Comparison of ENCODE assay signal across 8 mouse cellular contexts in the genomic region with DNA sequence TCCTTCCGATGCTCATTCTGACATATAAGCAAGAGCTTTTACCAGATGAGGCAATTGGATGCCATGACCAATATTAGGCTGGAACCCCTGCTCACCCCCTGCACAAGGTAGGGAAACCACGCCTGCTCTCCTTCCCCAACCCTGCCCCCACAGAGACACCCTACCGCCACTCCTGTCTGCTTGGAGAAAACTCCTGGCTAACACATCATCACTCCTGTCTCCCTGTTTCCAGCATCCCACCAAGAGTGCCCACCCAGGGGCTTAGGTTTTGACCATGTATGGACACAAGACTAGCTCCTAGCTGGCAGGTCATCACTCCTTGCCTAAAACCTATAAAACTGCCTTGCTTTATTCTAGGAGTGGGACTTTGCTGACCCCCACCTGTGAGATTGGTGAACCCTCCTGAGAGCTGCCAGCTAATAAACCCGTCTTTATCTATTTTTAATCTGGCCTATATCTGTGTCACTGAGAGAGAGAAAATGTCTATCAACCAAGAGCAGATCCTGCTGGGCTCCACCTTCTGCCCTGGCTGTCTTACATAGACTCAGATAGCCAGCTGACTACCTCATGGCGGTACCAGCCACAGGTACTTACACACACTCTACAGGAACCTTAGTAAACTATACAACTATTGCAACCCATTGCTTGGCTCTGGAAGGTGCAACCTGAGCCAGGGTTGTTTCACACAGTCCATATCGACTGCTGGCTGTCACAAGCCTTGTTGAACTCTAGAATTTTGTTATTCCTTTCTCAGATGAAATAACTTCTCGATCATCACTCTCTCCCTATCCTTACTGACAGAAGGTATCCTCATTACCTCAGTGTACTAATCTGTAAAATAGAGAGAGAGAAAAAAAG. TPM values are rescaled to one million over a fixed set of nuclear protein-coding genes. Genes with fewer than 3 reads are reported as not detected.
DNase-seq lines count a peak whose midpoint lies in the region; ATAC-seq and TF ChIP-seq lines count a peak whose summit lies in the region.

No protein-coding gene starts in this region.

- H3K9me3 ChIP-seq in lung, embryonic 14.5 days (ENCODE audit: low read depth, low read length), result no peaks in the 10 kb centered on the region
- no peaks in the 10 kb centered on the region for H3K9me3 ChIP-seq in forebrain, embryonic 10.5 days
- no peaks in the 10 kb centered on the region for H3K9me3 ChIP-seq in limb, embryonic 12.5 days
- H3K9me3 ChIP-seq in neural tube, embryonic 12.5 days, result no peaks in the 10 kb centered on the region

- peak overlapping the region; percentile 81; the same call in 1 of the 2 replicates for H3K9ac ChIP-seq in lung, embryonic 14.5 days
- H3K9ac ChIP-seq in limb, embryonic 12.5 days (replicated peaks), result no peak overlapping the region
- no peak overlapping the region for H3K9ac ChIP-seq in neural tube, embryonic 12.5 days

- peak overlapping the region; percentile 44; the same call in 1 of the 2 replicates for H3K27ac ChIP-seq in lung, embryonic 14.5 days (ENCODE audit: low read depth)
- H3K27ac ChIP-seq in forebrain, embryonic 10.5 days, result peak overlapping the region; percentile 94
- no peak overlapping the region for H3K27ac ChIP-seq in limb, embryonic 12.5 days
- no peak overlapping the region for H3K27ac ChIP-seq in neural tube, embryonic 12.5 days

- TF ChIP-seq CTCF in lung, embryonic 14.5 days (IDR thresholded peaks at IDR 0.05; ENCODE audit: low read depth), result no peak

- 74% methylated on average over 7 of the region's 7 CpGs for WGBS in lung, embryonic 14.5 days
- 85% methylated on average over 7 of the region's 7 CpGs for WGBS in forebrain, embryonic 10.5 days
- WGBS in limb, embryonic 12.5 days, result 85% methylated on average over 7 of the region's 7 CpGs
- WGBS in neural tube, embryonic 12.5 days, result 85% methylated on average over 7 of the region's 7 CpGs

- H3K27me3 ChIP-seq in lung, embryonic 14.5 days (ENCODE audit: insufficient read depth, low read length), result no peaks in the 10 kb centered on the region
- H3K27me3 ChIP-seq in forebrain, embryonic 10.5 days (ENCODE audit: poor library complexity, severe bottlenecking), result peaks cover 11% of the 10 kb centered on the region; the same call in 1 of the 2 replicates
- no peaks in the 10 kb centered on the region for H3K27me3 ChIP-seq in limb, embryonic 12.5 days
- no peaks in the 10 kb centered on the region for H3K27me3 ChIP-seq in neural tube, embryonic 12.5 days (replicated peaks)

- H3K4me3 ChIP-seq in lung, embryonic 14.5 days (ENCODE audit: low read depth, low read length), result peak overlapping the region; percentile 83; the same call in 1 of the 2 replicates
- peak overlapping the region; percentile 90 for H3K4me3 ChIP-seq in forebrain, embryonic 10.5 days
- peak overlapping the region; percentile 87 for H3K4me3 ChIP-seq in limb, embryonic 12.5 days (replicated peaks)
- H3K4me3 ChIP-seq in neural tube, embryonic 12.5 days, result no peak overlapping the region

- H3K36me3 ChIP-seq in lung, embryonic 14.5 days (ENCODE audit: insufficient read depth), result peaks cover 3% of the 10 kb centered on the region; the same call in 1 of the 2 replicates
- H3K36me3 ChIP-seq in forebrain, embryonic 10.5 days (replicated peaks), result peaks cover 17% of the 10 kb centered on the region
- H3K36me3 ChIP-seq in limb, embryonic 12.5 days, result peaks cover 8% of the 10 kb centered on the region; the same call in 1 of the 2 replicates
- H3K36me3 ChIP-seq in neural tube, embryonic 12.5 days, result no peaks in the 10 kb centered on the region

- peak overlapping the region; percentile 96 for H3K4me2 ChIP-seq in lung, embryonic 14.5 days
- peak overlapping the region; percentile 88 for H3K4me2 ChIP-seq in limb, embryonic 12.5 days
- H3K4me2 ChIP-seq in neural tube, embryonic 12.5 days (replicated peaks), result peak overlapping the region; percentile 88

- peak; percentile 9; the same call in 1 of the 2 replicates for ATAC-seq in lung, embryonic 14.5 days (ENCODE audit: insufficient read depth)
- ATAC-seq in limb, embryonic 12.5 days (ENCODE audit: insufficient number of reproducible peaks, insufficient read depth, low FRiP score, low TSS enrichment, low read depth), result no peak; the same call in 1 of the 2 replicates
- ATAC-seq in neural tube, embryonic 12.5 days (ENCODE audit: low FRiP score, low read depth), result peak; percentile 3

- no peak for DNase-seq in lung, embryonic 14.5 days
- DNase-seq in lung, postnatal 36 days, result no peak
- DNase-seq in forebrain, embryonic 10.5 days (ENCODE audit: extremely low spot score, low spot score), result no peak
- DNase-seq in thymus, adult 18-20 months, result no peak
- DNase-seq in layer of hippocampus, postnatal 10 days (ENCODE audit: low spot score in 2 of 2), result no peak
- no peak for DNase-seq in adrenal gland, adult (ENCODE audit: inconsistent age in 2 of 2, low spot score in 1 of 2)

- peaks cover 12% of the 10 kb centered on the region; the same call in 1 of the 2 replicates for H3K4me1 ChIP-seq in lung, embryonic 14.5 days (ENCODE audit: insufficient read depth)
- H3K4me1 ChIP-seq in forebrain, embryonic 10.5 days, result peaks cover 39% of the 10 kb centered on the region
- H3K4me1 ChIP-seq in limb, embryonic 12.5 days (replicated peaks), result peaks cover 20% of the 10 kb centered on the region; the same call in 1 of the 2 replicates
- peaks cover 29% of the 10 kb centered on the region for H3K4me1 ChIP-seq in neural tube, embryonic 12.5 days

RNA-seq across cellular contexts. Expression of gene Tmem206, which starts 0.8 kb away (rescaled TPM):
- 22.7 TPM in 2 replicates for polyA plus RNA-seq in lung, embryonic 14.5 days (2014; fragmentation: Nextera tagmentation; extraction: Ambion mirVana)
- 25.6 and 29.5 TPM in 2 replicates for polyA plus RNA-seq in forebrain, embryonic 10.5 days (2016; fragmentation: Nextera tagmentation; extraction: Ambion mirVana)
- 22.8 and 23.8 TPM in 2 replicates for polyA plus RNA-seq in limb, embryonic 12.5 days (2016; fragmentation: Nextera tagmentation; extraction: Ambion mirVana)
- polyA plus RNA-seq in neural tube, embryonic 12.5 days (2016; fragmentation: Nextera tagmentation; extraction: Ambion mirVana), result 36.2 and 37.2 TPM in 2 replicates
- total RNA-seq in layer of hippocampus, postnatal 10 days (2021), result 10 to 100 TPM; 12.1 to 12.8 TPM

RNA-seq across cellular contexts. Expression of gene Nenf, which starts 7.0 kb away (rescaled TPM):
- 116 and 117 TPM in 2 replicates for polyA plus RNA-seq in lung, embryonic 14.5 days (2014; fragmentation: Nextera tagmentation; extraction: Ambion mirVana)
- polyA plus RNA-seq in forebrain, embryonic 10.5 days (2016; fragmentation: Nextera tagmentation; extraction: Ambion mirVana), result 49.9 and 51.9 TPM in 2 replicates
- polyA plus RNA-seq in limb, embryonic 12.5 days (2016; fragmentation: Nextera tagmentation; extraction: Ambion mirVana), result 73.0 and 77.6 TPM in 2 replicates
- 81.9 and 85.8 TPM in 2 replicates for polyA plus RNA-seq in neural tube, embryonic 12.5 days (2016; fragmentation: Nextera tagmentation; extraction: Ambion mirVana)
- 10 to 100 TPM; 74.6 to 89.2 TPM for total RNA-seq in layer of hippocampus, postnatal 10 days (2021)

Comparison
In these comparisons a context has a peak if more than half of its experiments do, and no peak if none do; other contexts are left out.
1. H3K27ac ChIP-seq: peak in lung, embryonic 14.5 days (single experiment) and forebrain, embryonic 10.5 days (single experiment); none in limb, embryonic 12.5 days (single experiment) and neural tube, embryonic 12.5 days (single experiment).
2. Peak in every context shown above with its lines, with median percentiles within 50 percentile points of each other: H3K4me2 ChIP-seq.